Mouse (Mus musculus) small intestine, adult 2 months (tissue): Measurements from ENCODE around the gene Mesd. TPM values are rescaled to one million over a fixed set of nuclear protein-coding genes. Genes with fewer than 3 reads are reported as not detected.

Experiments
- H3K27ac ChIP-seq: fragments of 200-500 bp; 2 replicates; pipeline ENCODE4 v1.5.1; 2012; ENCODE audit warnings: low read depth, low read length, control low read depth, inconsistent platforms; ENCODE audit not compliant: insufficient read depth
- H3K27me3 ChIP-seq: fragments of 200-500 bp; 2 replicates; pipeline ENCODE4 v1.6.1; 2012; ENCODE audit warnings: mild to moderate bottlenecking, moderate library complexity, low read length, inconsistent platforms; ENCODE audit not compliant: control insufficient read depth, insufficient read depth
- H3K36me3 ChIP-seq: fragments of 200-500 bp; 2 replicates; pipeline ENCODE4 v1.6.1; 2012; ENCODE audit warnings: mild to moderate bottlenecking, low read length, control low read depth, inconsistent platforms; ENCODE audit not compliant: control insufficient read depth, insufficient read depth
- H3K4me1 ChIP-seq: fragments of 200-500 bp; 2 replicates; pipeline ENCODE4 v1.6.1; 2012; ENCODE audit warnings: low read length, inconsistent platforms, mixed read lengths; ENCODE audit not compliant: control insufficient read depth, insufficient read depth, insufficient read length
- H3K4me3 ChIP-seq: fragments of 200-500 bp; 2 replicates; pipeline ENCODE4 v1.5.1; 2012; ENCODE audit warnings: low read depth, mild to moderate bottlenecking, control low read depth, inconsistent platforms, low read length, moderate library complexity
- CTCF ChIP-seq: fragments of 200-500 bp; IDR thresholded peaks from 2 replicates; pipeline ENCODE4 v1.5.1; 2012; ENCODE audit warnings: low read depth, mild to moderate bottlenecking, control low read depth, inconsistent platforms, low read length, moderate library complexity, mixed read lengths; ENCODE audit not compliant: insufficient replicate concordance, insufficient read length; ENCODE audit errors: extremely low read depth
- POLR2A ChIP-seq: fragments of 200-500 bp; IDR thresholded peaks from 2 replicates; pipeline ENCODE4 v1.6.1; 2012; ENCODE audit warnings: low read depth, mild to moderate bottlenecking, control low read depth, inconsistent platforms, low read length, moderate library complexity
- WGBS: fragments of 180-500 bp; shearing (Covaris S2); methylation state at CpG from one replicate; pipeline ENCODE4 v1.1.7; 2018; 5-methylcytosine and 5-hydroxymethylcytosine counted together
- polyA plus RNA-seq: library from polyadenylated mRNA; depleted of rRNA; stranded (reverse); fragments of >200 nt; gene quantifications from 2 replicates; pipeline ENCODE4 v1.2.3, GENCODE M21; 2012; rRNA removed

The Mesd gene
- 2.2 and 2.4 TPM in 2 replicates for polyA plus RNA-seq

DNA sequence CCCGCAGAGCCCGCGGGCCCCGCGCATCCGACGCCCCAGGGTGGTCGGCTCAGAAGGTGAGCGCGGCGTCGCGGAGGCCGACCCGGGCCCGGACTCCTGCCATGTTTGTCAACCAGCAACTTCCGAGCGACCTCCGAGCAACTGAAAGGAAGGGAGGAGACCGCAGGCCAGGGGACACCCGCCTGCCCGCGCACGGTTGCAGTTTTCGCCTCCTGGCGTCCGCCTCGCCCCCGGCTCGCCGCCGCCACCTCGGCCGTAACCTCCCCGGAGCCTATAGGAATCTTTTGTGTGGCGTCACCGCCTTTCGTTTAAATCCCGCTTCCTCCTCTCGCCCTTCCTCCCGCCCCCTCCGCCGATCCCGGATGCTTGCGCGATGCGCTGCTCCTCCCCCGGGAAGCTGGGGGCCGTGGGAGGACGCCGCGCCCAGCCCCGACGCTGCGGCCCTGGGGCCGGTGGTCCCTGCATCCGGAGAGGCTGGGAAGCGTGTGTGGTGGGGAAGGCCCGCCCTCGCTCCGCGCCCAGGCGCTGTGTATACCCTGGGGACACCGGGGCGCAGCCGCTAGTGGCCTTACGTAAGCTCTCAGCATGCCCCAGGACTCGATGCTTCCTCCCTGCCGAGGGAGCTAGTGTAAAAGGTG is at the start of gene Mesd, which contains the start of gene Tlnrd1:
Gene Mesd (plus strand): TSS at position 446 of the 638 bp plus-strand sequence.
Gene Tlnrd1 (minus strand): TSS at position 285 of the 638 bp plus-strand sequence.
- peak; percentile 63 for TF ChIP-seq POLR2A
- no peak for TF ChIP-seq CTCF
- Histone ChIP-seq H3K4me3 (peak within 1 kb of the TSS; percentile 68), H3K27ac (peak within 1 kb of the TSS; percentile 89), H3K36me3 (no peaks in the 10 kb centered on the region; the same call in 1 of the 2 replicates), H3K4me1 (peaks cover 13% of the 10 kb centered on the region), H3K27me3 (no peaks in the 10 kb centered on the region)
- under 1% methylated on average over 69 of the region's 69 CpGs for WGBS

DNA sequence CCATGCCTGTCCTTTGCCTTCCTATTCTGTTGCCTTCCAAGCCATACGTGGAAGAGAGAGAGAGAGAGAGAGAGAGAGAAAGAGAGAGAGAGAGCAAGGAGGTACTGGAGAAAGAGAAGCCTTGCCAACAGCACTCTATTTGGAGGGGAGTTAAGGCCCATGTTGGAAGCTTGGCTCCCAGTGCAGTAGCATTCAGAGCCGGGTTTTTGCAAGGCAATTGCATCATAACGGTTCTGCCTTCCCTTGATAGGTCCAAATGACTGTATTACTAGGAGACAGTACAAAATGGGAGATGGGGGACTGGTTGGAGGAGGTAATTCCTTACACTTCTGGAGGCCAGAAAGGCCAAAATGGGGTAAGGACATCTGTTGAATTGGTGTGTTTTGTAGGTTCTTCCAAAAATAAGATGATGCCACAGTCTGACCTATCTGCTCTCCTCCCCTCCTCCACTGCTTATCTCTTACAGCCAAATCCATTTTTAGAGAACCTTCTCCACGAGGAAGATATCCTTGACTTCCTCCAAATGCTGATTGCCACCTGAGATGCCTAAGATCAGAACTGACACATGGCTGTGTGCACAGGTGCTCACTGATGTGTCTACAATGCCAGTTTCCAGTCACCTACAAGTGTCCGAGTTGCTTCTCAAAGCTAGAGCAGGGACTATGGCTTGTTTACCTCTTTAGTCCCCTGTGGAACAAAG is 45.6 kb upstream of the Mesd start:
- WGBS = 73% methylated on average over 5 of the region's 5 CpGs
- no peaks in the 10 kb centered on the region for H3K36me3 ChIP-seq
- no peaks in the 10 kb centered on the region for H3K27me3 ChIP-seq
- H3K4me1 ChIP-seq = peaks cover 6% of the 10 kb centered on the region; the same call in 1 of the 2 replicates
- H3K4me3 ChIP-seq = no peak overlapping the region
- TF ChIP-seq POLR2A (no peak), CTCF (no peak)
- H3K27ac ChIP-seq = no peak overlapping the region

DNA sequence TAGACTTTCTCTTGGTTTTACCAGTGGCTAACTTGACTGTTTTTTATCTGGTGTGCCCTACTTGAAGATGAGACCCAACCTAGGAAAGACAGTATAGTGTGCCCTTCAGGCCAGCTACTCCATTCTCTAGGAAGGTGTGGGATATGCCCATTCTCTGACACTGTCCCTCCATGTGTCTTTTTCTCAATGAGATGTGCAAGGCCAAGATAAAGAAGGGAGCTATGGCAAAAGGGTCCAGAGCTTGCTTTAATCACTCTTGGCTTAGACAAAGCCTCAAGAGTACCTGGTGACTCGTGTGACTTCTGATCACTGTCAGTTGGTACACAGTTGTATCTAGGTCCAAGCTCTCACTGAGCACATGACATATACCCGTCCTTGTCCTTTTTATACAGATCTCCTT is 44.2 kb upstream of the Mesd start:
- H3K36me3 ChIP-seq = no peaks in the 10 kb centered on the region
- no peak for TF ChIP-seq CTCF
- no peak for TF ChIP-seq POLR2A
- peaks cover 6% of the 10 kb centered on the region; the same call in 1 of the 2 replicates for H3K4me1 ChIP-seq
- H3K4me3 ChIP-seq = no peak overlapping the region
- no peak overlapping the region for H3K27ac ChIP-seq
- WGBS = 86% methylated on average over 2 of the region's 2 CpGs
- H3K27me3 ChIP-seq = no peaks in the 10 kb centered on the region

DNA sequence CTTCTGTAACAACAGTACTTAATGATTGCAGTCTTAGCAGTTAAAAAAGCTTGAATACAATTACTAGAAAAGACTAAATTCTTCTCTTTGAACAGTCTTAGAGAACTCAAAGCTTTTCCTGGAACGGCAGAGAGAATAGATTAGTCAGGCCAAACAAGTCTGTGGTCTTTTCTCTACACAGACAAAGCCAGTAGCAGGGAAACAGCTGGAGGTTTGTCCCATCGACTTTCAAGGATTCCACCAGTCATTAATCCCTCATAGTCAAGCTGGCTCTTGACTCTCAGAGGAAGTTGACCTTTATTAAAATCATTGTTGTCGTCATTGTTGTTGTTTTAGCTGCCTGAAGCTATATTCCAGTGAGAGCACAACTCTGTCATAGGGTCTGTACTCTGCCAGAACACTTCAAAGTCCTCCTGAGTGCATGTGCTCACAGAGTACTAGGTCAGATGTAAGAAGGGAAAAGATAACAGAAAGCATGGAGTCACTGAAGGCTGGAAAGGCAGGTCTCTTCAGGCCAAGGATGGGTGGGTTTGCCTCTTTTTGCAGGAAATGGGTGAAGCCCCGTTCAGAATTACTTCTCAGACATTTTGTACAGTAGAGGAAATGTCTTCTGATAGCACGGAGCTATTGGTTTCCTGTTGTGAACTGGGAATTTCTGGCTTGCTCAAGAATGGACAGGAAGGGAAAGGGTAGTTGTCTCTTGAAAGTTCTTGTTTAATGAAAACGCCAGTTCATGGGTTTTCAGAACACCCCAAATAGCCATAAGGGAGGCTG is 41.6 kb upstream of the Mesd start:
- peaks cover 18% of the 10 kb centered on the region for H3K4me1 ChIP-seq
- TF ChIP-seq CTCF (no peak), POLR2A (no peak)

DNA sequence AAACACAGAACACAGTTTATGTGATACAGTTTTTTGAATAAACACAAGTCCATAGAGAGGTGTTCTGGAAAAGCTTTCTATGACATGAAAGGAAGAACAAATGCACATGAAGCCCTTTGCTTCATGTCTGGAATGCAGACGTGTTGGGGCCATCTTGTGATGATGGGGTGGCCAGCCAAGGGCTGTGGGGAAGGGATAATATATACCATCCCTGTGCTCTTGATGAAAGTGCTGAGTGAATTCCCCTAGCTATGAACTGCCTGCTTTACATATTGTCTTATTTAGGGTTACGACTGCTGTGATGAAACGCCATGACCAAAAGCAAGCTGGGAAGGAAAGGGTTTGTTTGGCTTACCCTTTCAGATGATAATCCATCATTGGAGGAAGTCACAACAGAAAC is 39.5 kb upstream of the Mesd start:
- WGBS = 94% methylated on average over 3 of the region's 3 CpGs

More for the DNA sequence above, 41.6 kb upstream of the Mesd start:
- Histone ChIP-seq H3K36me3 (no peaks in the 10 kb centered on the region), H3K27ac (no peak overlapping the region), H3K4me3 (no peak overlapping the region), H3K27me3 (no peaks in the 10 kb centered on the region)
- WGBS = 62% methylated on average over 6 of the region's 6 CpGs

DNA sequence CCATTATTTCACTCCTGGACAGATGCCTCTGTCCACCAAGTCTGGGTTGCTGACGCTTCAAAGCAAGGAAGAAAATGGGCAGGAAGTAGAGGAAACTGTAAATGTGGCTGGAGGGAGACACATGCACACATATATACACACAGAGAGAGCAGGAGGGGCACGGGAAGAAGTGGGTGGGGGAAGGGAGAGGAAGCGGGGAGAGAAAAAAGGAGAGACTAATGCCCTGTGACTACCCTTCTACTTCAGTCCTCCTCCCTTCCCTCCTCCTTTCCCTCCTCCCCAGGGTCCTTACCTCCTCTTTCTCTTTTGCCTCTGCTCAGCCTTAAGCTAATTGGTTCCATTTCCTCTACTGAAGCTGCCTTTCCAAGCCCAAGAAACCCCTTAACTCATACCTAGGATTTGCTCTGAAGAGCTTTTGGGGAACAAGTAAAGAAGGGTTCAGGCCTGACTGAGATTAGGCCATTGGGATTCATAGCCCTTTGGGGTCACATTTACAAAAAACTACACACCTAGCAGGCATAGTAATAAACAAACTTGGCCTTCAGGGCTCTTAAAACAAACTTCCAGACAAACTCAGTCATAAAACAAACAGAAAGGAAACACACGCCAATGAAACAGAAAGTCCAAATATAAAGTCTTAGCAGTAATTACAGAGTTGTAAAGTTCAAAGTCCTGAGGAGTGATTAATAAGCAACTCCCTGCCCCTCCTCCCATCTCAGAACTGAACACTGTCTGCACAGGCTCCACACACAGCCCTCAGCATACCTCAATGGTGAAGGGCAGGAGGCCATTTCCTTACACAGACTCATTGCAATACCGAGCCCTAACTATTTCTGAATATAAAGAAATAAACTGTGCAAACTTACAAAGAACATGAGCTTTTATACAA is 36.8 kb upstream of the Mesd start:
- Histone ChIP-seq H3K36me3 (no peaks in the 10 kb centered on the region), H3K27ac (peak overlapping the region; percentile 99), H3K27me3 (no peaks in the 10 kb centered on the region), H3K4me3 (no peak overlapping the region), H3K4me1 (peaks cover 32% of the 10 kb centered on the region)
- TF ChIP-seq POLR2A = no peak
- TF ChIP-seq CTCF = no peak
- 9% methylated on average over 5 of the region's 5 CpGs for WGBS

More for the DNA sequence above, 39.5 kb upstream of the Mesd start:
- Histone ChIP-seq H3K27me3 (no peaks in the 10 kb centered on the region), H3K4me1 (peaks cover 25% of the 10 kb centered on the region), H3K27ac (no peak overlapping the region), H3K36me3 (no peaks in the 10 kb centered on the region), H3K4me3 (no peak overlapping the region)
- TF ChIP-seq POLR2A (no peak), CTCF (no peak)
